Mouse (Mus musculus) lung, postnatal 36 days (tissue): ENCODE measurements at regions not wholly inside any gene's neighbourhood (a gene's known extent, or its start where the extent isn't known, plus 50 kb on each side); places are given as distances from the start of the nearest gene placed in this dataset.
"Not testable (repeated sequence)": the region's sequence is repeated elsewhere in the genome, so short reads cannot be mapped to it uniquely, and the experiment has no call there.

Experiments used
- DNase-seq: peaks from one replicate; pipeline ENCODE4 v3.0.0; 2022; ENCODE audit warnings: mixed read lengths

- no peak for DNase-seq
Observed at GRCm38 (mm10) chr6:4149663-4150062, 62.9 kb upstream of the Bet1 start.

- no peak for DNase-seq
Observed at GRCm38 (mm10) chr6:4158293-4158692, 71.5 kb upstream of the Bet1 start.

- no peak for DNase-seq
Observed at GRCm38 (mm10) chr6:4163733-4164132, 77.0 kb upstream of the Bet1 start.

- DNase-seq, result peak; percentile 7
Observed at GRCm38 (mm10) chr6:4167112-4167511, 80.3 kb upstream of the Bet1 start.

GRCm38 (mm10) chr6:4167757-4168156 lies 81.0 kb upstream of the Bet1 start:
- no peak for DNase-seq

DNA sequence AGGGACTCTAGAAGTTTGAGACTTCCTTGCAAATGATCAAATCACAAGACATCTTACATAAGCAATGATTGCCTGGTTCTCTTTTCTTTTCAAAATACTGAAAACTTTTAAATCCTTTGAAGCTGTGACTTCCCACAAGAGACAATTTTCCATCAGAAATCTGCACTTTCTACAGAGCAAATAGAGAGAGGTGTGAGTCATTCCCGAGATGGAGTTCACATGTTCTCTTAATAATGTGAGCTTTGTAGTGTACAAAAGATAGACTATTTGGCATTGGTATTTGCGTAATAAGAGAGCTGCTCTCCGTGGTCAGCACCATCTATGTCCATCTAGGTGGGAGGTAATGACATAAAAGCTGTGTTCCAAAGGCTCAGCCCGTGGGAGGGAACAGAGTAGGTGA lies 84.8 kb upstream of the Bet1 start:
- DNase-seq, result no peak

- peak; percentile 4 for DNase-seq
Observed at GRCm38 (mm10) chr6:4187683-4188082, 100.9 kb upstream of the Bet1 start.

DNA sequence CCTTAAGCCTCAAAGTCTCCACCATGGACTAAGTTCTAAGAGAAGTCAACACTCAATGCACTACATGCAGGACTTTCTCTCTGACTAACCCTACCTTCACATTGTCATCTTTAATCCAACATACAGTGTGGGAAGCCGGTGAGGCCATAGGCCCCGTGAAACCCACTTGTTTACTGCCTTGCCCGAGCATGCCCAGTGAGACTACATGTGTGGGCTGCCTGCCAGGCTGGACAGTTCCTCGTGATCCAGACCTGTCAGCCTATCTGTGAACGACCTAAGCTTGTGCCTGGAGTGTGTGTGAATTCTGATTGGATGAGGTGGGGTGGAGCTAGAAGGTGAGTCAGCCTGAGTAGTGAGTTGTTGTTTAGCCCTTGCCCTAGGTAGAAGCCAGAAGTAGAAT lies 104.2 kb upstream of the Bet1 start:
- not testable (repeated sequence) for DNase-seq

GRCm38 (mm10) chr6:4193286-4193685 lies 106.5 kb upstream of the Bet1 start:
- no peak for DNase-seq

DNA sequence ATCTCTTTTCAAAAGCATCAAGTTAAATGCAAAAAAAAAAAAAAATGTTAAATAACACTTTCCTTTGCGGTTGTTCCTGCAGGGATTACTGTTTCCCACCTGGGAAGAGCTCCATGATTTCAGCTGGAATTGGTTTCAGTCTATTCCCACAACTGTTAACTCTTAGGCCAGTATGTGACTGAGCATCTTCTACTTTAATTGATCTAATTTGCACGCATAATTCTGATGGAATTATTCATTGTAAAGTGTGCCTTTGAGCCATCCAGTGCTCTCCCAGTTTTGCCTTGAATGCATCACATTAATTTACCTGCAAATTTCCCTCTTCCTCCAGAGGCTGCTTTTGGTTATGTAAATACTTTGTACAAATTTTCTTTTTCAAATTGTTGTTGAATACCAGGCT lies 114.4 kb upstream of the Bet1 start:
- no peak for DNase-seq

DNA sequence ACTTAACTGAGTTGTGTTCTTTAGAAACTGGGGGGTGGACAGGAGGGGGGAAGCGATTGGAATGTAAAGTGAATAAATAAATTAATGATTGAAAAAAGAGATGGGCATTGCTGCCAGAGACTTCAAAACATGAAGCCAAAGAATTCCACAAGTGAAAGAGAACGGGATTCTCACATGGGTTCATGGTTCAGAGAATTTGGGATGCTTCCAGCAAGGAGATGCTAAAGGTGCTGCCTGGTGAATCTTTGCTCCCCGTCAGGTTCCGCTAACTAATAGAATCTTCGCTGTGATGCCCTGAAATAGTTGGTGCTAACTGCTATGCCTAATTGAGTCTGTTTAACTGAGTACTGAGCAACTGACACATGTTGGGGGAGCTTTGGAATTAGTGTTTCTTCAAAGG lies 118.9 kb upstream of the Bet1 start:
- DNase-seq, result no peak

GRCm38 (mm10) chr6:4245265-4246112 lies 158.7 kb upstream of the Bet1 start:
- no peak for DNase-seq

GRCm38 (mm10) chr6:4246113-4246419 lies 159.3 kb upstream of the Bet1 start:
- DNase-seq, result no peak

DNA sequence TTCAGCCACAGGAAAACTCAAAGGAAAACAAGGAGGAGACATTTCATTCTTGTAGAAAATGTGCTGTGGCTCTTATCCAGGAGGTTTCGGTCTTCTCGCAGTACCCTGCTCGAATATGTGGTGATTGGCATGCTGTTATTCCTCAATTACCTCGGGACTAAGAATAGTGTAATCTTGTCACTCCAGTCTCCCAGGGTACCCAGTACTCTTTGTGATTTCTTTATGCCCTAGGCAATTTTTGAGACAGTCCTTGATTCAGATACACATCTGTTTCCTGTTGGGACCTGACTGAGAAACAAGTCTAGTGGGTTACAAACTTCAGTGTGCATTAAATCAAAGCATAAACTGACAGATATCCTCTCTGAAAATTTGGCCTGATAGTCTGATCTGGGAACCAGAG lies 189.8 kb upstream of the Bet1 start:
- no peak for DNase-seq

GRCm38 (mm10) chr6:4277245-4277890 lies 190.6 kb upstream of the Bet1 start:
- DNase-seq, result no peak

DNA sequence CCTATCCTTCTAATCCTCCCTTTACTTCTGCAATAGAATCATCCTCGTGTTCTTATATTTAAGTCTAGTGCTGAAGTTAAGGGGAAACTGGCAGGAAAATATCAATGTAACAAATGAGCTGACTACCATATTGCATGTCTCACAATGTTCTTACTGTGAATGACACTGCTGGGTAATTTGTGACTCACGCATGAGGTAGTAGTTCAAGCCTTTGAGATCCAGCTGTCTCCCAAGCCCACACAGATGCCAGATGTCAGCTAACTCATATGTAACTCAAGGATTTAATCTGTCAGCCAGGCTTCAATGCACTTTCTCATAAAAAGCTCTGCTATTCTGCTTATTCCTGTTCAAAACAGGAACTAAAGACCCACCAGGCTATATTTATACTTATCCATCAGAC lies 204.6 kb upstream of the Bet1 start:
- no peak for DNase-seq

GRCm38 (mm10) chr6:4303410-4303809 lies 201.2 kb upstream of the Col1a2 start:
- not testable (repeated sequence) for DNase-seq

DNA sequence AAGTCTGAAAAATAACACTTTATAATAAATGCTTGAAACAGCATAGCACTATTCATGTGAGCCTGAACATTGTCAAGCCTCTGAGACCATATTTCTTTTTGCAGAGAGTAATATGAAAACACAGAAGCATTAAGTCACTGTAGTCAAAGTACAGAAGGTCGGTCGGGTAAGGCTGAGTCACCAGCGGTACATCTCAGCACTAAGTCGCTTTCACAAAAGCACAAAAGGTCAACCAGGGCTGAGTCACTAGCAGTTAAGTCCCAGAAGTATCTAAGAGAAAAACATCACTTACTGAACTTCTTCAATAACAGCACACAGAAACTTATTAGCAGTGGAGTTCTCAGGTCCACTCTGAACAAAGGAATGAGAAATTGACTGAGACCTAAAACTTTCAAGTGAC lies 154.7 kb upstream of the Col1a2 start:
- no peak for DNase-seq

DNA sequence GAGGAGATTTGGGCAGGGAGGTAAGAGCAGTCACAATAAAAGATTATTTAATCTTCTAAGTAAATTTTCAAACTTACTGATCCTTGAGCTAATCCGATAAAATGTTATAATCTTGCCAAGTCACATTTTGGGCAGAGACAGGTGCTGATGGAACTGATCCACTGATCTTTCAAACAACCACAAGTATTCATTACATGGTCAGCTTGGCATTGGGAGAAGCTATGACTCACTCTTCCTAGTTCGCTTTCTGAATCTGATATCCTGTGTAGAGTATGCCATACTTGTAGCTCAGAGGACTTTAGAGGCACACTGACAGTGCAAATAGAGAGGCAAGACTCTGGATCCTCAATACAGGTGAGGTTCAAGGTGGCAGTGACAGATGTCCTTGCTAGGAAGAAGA lies 142.4 kb upstream of the Col1a2 start:
- no peak for DNase-seq

GRCm38 (mm10) chr6:4375465-4376037 lies 129.1 kb upstream of the Col1a2 start:
- DNase-seq, result no peak

GRCm38 (mm10) chr6:4396808-4397207 lies 107.8 kb upstream of the Col1a2 start:
- no peak for DNase-seq

DNA sequence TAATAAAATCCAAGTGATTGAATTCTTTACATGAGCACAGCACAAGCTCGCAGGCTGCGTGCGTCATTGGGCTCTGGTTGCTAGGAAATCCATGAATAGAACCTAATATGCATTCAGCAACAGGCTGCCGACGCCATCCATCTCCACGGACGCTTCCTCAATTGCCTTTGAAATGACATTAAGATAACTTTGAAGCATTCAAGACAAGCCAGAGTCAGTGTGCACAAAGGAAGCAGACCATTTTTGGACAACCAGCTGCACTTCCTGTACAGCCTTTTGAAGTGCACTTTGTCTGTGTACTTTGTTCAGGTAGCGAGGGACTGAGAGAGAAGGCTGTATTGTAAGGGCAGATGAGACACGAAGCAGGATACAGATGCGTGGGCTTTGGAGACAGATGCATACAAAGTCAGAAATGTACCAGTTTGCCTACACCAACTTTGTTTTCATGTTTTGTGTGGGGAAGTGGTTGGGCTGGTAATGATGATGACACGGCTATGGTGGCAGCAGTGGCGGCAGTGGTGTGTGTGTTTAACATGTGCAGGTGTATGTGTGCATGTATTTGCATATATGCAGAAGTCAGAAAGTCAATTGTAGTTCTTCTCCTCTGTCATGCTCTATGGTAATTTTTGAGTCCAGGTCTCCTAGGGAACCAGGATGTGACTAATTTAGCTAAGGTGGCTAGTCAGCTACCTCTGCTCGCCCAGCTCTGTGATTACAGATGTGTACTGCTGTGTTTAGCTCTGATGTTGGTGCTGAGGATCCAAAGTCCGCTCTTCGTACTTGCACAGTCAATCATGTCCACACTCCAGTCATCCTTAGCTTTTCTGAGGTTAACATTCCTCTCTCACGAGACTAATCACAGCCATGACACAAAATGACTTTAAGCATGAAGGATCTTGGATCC lies 106.7 kb upstream of the Col1a2 start:
- DNase-seq, result no peak

- no peak for DNase-seq
Observed at GRCm38 (mm10) chr6:4398599-4398980, 106.0 kb upstream of the Col1a2 start.
